Mouse (Mus musculus) stomach, embryonic 14.5 days (tissue): ENCODE measurements around the gene Rab1b. TPM values are rescaled to one million over a fixed set of nuclear protein-coding genes. Genes with fewer than 3 reads are reported as not detected.

ENCODE experiments used
- ATAC-seq: fragments of 200-750 bp; cut with Nextera tagmentation; 2 replicates; pipeline ENCODE4 v1.8.0; 2017; ENCODE audit warnings: low read depth, moderate TSS enrichment; ENCODE audit not compliant: insufficient number of reproducible peaks, insufficient read depth, low FRiP score
- H3K27ac ChIP-seq: fragments of 300-500 bp; sonication (generic); 2 replicates; pipeline ENCODE4 v1.5.1; 2014; ENCODE audit warnings: mild to moderate bottlenecking, low read length, moderate library complexity, mixed read lengths
- H3K27me3 ChIP-seq: fragments of 300-500 bp; sonication (generic); 2 replicates; pipeline ENCODE4 v1.6.1; 2014; ENCODE audit warnings: low read length, control low read depth, mixed read lengths; ENCODE audit not compliant: control insufficient read depth, insufficient read depth
- H3K36me3 ChIP-seq: fragments of 300-500 bp; sonication (generic); 2 replicates; pipeline ENCODE4 v1.6.1; 2014; ENCODE audit warnings: mild to moderate bottlenecking, control low read depth, low read length, moderate library complexity, mixed read lengths; ENCODE audit not compliant: control insufficient read depth, insufficient read depth
- H3K4me1 ChIP-seq: fragments of 300-500 bp; sonication (generic); 2 replicates; pipeline ENCODE4 v1.6.1; 2014; ENCODE audit warnings: low read length, control low read depth, mixed read lengths; ENCODE audit not compliant: control insufficient read depth, insufficient read depth
- H3K4me2 ChIP-seq: fragments of 300-500 bp; sonication (generic); replicated peaks from 2 replicates; pipeline ENCODE4 v1.6.1; 2014; ENCODE audit warnings: low read depth, low read length, control low read depth
- H3K4me3 ChIP-seq: fragments of 300-500 bp; sonication (generic); 2 replicates; pipeline ENCODE4 v1.5.1; 2014; ENCODE audit warnings: low read depth, low read length, control low read depth
- H3K9ac ChIP-seq: fragments of 300-500 bp; sonication (generic); replicated peaks from 2 replicates; pipeline ENCODE4 v1.6.1; 2014; ENCODE audit warnings: low read depth, mild to moderate bottlenecking, control low read depth, low read length, moderate library complexity, mixed read lengths
- H3K9me3 ChIP-seq: fragments of 300-500 bp; sonication (generic); 2 replicates; pipeline ENCODE4 v1.6.1; 2016; ENCODE audit warnings: low read depth, low read length, control low read depth; ENCODE audit not compliant: control insufficient read depth
- WGBS: fragments of 180-500 bp; shearing (Covaris S2); extraction: QIAGEN DNeasy Blood & Tissue Kit; methylation state at CpG from one replicate; pipeline ENCODE4 v1.1.7; 2014; 5-methylcytosine and 5-hydroxymethylcytosine counted together
- polyA plus RNA-seq: library from polyadenylated mRNA; unstranded; fragments of >200 nt; fragmentation: Nextera tagmentation; extraction: Ambion mirVana; gene quantifications from 2 replicates; pipeline ENCODE4 v1.2.1, GENCODE M21; 2014

The Rab1b gene
- polyA plus RNA-seq, 1 experiment from 2014 or later: 253 TPM

DNA sequence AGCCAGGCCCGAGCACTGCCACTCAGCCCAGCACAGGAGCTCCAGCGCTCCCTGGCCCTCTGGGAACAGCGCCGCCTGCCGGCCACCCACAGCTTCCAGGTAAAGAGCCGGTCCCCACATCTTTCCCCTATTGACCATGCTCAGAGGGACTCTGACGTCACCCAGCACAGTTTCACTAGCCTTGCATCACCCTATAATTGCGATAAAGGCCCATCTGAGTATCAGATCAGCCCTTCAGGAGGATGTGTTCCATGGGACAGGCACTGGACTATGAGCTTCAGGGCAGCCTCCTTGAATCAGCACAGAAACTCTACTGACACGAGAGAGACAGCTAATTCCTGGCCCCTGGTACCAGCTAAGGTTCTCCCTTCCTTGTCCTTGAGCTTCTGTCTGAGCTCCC is 53.0 kb downstream of the Rab1b start:
- no peak overlapping the region for H3K27ac ChIP-seq
- H3K9ac ChIP-seq: no peak overlapping the region
- H3K9me3 ChIP-seq: no peaks in the 10 kb centered on the region
- peaks cover 18% of the 10 kb centered on the region for H3K4me1 ChIP-seq
- H3K4me2 ChIP-seq: no peak overlapping the region
- H3K4me3 ChIP-seq: no peak overlapping the region
- H3K36me3 ChIP-seq: no peaks in the 10 kb centered on the region
- H3K27me3 ChIP-seq: 0 out of 2 replicates have a peak, but pooled peaks cover 8% of the 10 kb centered on the region
- ATAC-seq: no peak
- 22% methylated on average over 9 of the region's 9 CpGs for WGBS

DNA sequence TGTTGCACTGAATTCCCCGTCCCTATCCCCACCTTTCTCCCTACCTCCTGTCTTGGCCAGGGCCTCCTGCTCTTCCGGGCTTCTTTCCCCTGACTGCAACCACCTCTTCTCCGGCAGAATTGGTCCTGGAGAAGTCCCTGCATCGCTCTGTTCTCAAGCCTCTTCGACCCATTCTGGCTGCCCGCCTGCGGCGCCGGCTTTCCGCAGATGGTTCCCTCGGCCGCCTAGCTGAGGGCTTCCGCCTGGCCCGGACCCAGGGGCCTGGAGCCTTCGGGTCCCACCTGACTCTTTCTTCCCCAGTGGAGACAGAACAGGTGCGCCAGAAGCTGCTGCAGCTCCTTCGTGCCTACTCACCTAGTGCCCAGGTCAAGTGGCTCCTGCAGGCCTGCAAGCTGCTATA is 54.0 kb downstream of the Rab1b start:
- ATAC-seq: no peak
- 0 out of 2 replicates have a peak, but pooled peaks cover 8% of the 10 kb centered on the region for H3K27me3 ChIP-seq
- WGBS: 69% methylated on average over 17 of the region's 17 CpGs

GRCm38 (mm10) chr19:5052166-5052822 is 54.6 kb downstream of the Rab1b start:
- no peak overlapping the region for H3K4me3 ChIP-seq
- H3K27ac ChIP-seq: no peak overlapping the region
- H3K27me3 ChIP-seq: 0 out of 2 replicates have a peak, but pooled peaks cover 8% of the 10 kb centered on the region
- no peaks in the 10 kb centered on the region for H3K9me3 ChIP-seq
- H3K36me3 ChIP-seq: peaks cover 4% of the 10 kb centered on the region; the same call in 1 of the 2 replicates
- peaks cover 12% of the 10 kb centered on the region; the same call in 1 of the 2 replicates for H3K4me1 ChIP-seq
- H3K9ac ChIP-seq: no peak overlapping the region
- no peak overlapping the region for H3K4me2 ChIP-seq
- no peak for ATAC-seq
- WGBS: 46% methylated on average over 25 of the region's 25 CpGs

More for the DNA sequence above, 54.0 kb downstream of the Rab1b start:
- peaks cover 12% of the 10 kb centered on the region; the same call in 1 of the 2 replicates for H3K4me1 ChIP-seq
- H3K4me2 ChIP-seq: no peak overlapping the region
- 0 out of 2 replicates have a peak, but pooled peaks cover 3% of the 10 kb centered on the region for H3K36me3 ChIP-seq
- H3K9ac ChIP-seq: no peak overlapping the region
- no peaks in the 10 kb centered on the region for H3K9me3 ChIP-seq
- H3K4me3 ChIP-seq: no peak overlapping the region
- H3K27ac ChIP-seq: no peak overlapping the region

DNA sequence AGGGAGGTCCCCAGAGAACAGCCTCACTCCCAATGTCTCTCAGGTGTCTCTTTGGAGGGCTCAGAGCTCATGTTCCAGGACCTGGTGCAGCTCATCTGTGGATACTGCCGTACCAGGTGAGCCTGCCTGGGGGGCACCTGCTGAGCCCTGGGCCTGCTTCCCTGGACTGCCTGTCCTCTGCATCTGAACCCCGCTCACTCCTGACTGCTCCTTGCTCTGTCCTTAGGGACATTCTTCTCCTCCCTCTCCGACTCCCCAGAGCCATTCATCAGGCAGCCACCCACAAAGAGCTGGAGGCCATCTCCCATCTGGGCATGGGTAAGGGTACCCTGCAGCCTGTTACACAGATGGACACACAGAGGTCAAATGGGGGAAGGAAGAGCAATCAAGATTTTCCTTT is 55.4 kb downstream of the Rab1b start:
- H3K27ac ChIP-seq: no peak overlapping the region
- WGBS: 58% methylated on average over 3 of the region's 3 CpGs
- H3K4me2 ChIP-seq: peak overlapping the region; percentile 49
- H3K4me1 ChIP-seq: peaks cover 10% of the 10 kb centered on the region; the same call in 1 of the 2 replicates
- no peak overlapping the region for H3K9ac ChIP-seq
- peaks cover 5% of the 10 kb centered on the region; the same call in 1 of the 2 replicates for H3K36me3 ChIP-seq
- no peaks in the 10 kb centered on the region for H3K9me3 ChIP-seq
- H3K27me3 ChIP-seq: 0 out of 2 replicates have a peak, but pooled peaks cover 8% of the 10 kb centered on the region
- peak overlapping the region; percentile 24; the same call in 1 of the 2 replicates for H3K4me3 ChIP-seq
- no peak for ATAC-seq

DNA sequence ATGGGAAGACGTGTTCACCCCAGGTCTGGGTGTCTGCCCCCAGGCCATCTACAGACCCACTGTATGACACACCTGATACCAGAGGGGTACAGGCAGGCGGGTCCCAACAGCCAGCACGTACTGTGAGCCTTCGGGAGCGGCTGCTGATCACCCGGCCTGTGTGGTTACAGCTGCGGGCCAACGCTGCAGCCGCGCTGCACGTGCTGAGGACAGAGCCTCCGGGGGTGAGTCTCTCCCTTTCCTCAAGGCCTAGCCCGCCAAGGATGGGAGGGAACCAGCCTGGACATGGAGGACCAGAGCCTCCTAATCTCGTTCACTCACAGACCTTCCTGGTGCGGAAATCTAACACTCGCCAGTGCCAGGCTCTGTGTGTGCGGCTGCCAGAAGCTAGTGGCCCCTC is 55.8 kb downstream of the Rab1b start:
- H3K9me3 ChIP-seq: no peaks in the 10 kb centered on the region
- ATAC-seq: peak; percentile 43
- WGBS: 8% methylated on average over 17 of the region's 17 CpGs
- peak overlapping the region; percentile 24 for H3K4me3 ChIP-seq
- H3K4me2 ChIP-seq: peak overlapping the region; percentile 49
- H3K27ac ChIP-seq: no peak overlapping the region
- H3K4me1 ChIP-seq: peaks cover 10% of the 10 kb centered on the region; the same call in 1 of the 2 replicates
- 0 out of 2 replicates have a peak, but pooled peaks cover 8% of the 10 kb centered on the region for H3K27me3 ChIP-seq
- peaks cover 7% of the 10 kb centered on the region; the same call in 1 of the 2 replicates for H3K36me3 ChIP-seq
- H3K9ac ChIP-seq: no peak overlapping the region; the same call in 1 of the 2 replicates

DNA sequence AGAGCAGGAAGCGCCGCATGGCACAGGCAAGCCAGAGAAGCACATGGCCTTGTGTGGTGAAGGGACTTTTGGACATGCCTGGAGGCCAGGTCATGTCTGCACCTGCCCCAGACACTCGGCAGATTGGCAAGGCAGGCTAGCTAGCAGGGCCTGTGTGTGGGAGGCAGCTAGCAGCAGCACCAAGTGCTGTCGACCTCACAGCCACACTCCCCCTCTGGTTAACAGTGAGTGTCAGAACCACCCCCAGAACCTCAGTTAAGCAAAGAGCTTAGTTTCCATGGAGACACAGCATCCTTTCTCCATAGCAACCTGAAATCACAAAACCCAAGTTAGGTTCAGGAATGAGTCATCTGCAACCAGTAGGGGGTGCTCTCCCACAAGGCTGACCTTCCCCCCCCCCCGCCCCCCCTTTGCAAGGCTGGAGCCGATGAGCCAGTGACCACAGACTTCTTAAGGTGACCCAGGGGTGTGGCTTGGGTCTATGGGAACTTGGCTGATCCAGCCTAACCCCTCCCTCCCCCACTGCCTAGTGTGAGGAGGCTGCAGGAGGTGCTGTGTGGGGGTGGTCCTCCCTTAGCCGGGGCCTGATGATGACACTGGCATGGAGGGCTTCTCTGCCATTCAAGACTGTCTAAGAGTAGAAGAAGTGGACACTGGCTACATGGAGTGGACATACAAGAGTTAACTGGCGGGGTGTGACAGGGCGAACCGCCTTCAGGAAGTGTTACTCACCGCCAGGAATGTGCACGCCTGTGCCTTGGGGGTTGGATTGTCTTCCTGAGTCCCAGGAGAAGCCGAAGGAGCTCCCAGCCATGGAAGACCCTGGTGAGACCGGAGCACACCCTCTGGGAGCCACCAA is 56.6 kb downstream of the Rab1b start, which contains the start of gene Rin1:
TSS of gene Rin1 (plus strand) at position 435 of the 859 bp plus-strand sequence.
- H3K4me1 ChIP-seq: peaks cover 10% of the 10 kb centered on the region; the same call in 1 of the 2 replicates
- no peaks in the 10 kb centered on the region for H3K9me3 ChIP-seq
- H3K27me3 ChIP-seq: 0 out of 2 replicates have a peak, but pooled peaks cover 8% of the 10 kb centered on the region
- peaks cover 7% of the 10 kb centered on the region; the same call in 1 of the 2 replicates for H3K36me3 ChIP-seq
- WGBS: 15% methylated on average over 14 of the region's 14 CpGs
- peak; percentile 61 for ATAC-seq
- peak within 1 kb of the TSS; percentile 49 for H3K4me2 ChIP-seq
- H3K9ac ChIP-seq: no peak within 1 kb of the TSS; the same call in 1 of the 2 replicates
- no peak within 1 kb of the TSS for H3K27ac ChIP-seq
- H3K4me3 ChIP-seq: peak within 1 kb of the TSS; percentile 24

DNA sequence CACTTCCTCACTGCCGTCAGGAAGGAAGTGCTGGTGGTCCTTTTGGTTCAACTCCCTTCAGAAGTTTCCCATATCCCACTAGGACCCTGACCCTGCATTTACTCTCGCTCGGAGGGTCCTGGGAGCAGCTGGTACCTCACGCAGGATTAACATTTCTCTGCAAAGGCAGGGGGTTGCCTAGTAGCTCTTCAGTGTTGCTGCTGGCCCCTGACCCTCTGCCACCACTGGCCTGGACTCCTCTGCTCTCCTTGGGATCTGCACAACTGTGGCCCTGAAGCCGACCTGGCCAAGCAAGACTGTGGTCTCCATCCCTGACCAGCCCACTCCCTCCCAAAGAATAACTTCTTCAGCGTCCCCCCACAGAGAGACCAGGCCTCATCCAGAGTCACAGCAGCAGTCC is 57.5 kb downstream of the Rab1b start:
- H3K9ac ChIP-seq: no peak overlapping the region
- no peak for ATAC-seq

More for the DNA sequence above, 57.5 kb downstream of the Rab1b start:
- Histone ChIP-seq H3K9me3 (no peaks in the 10 kb centered on the region), H3K27ac (no peak overlapping the region), H3K4me1 (peaks cover 10% of the 10 kb centered on the region; the same call in 1 of the 2 replicates), H3K4me2 (no peak overlapping the region), H3K27me3 (0 out of 2 replicates have a peak, but pooled peaks cover 8% of the 10 kb centered on the region), H3K36me3 (peaks cover 7% of the 10 kb centered on the region; the same call in 1 of the 2 replicates), H3K4me3 (no peak overlapping the region)
- 87% methylated on average over 6 of the region's 6 CpGs for WGBS
